Mouse (Mus musculus): ENCODE data around the gene Pola2. TPM values are rescaled to one million over a fixed set of nuclear protein-coding genes. Genes with fewer than 3 reads are reported as not detected.

The Pola2 gene
- total RNA-seq, 2 experiments from 2014 or later, result 38.7 to 44.0 TPM

GRCm38 (mm10) chr19:5940656-5941055 lies 23.3 kb downstream of the Pola2 start:
- ATAC-seq (replicated peaks; ENCODE audit: low FRiP score, poor library complexity, severe bottlenecking), result no peak

- ATAC-seq (replicated peaks; ENCODE audit: low FRiP score, poor library complexity, severe bottlenecking), result no peak
Observed at GRCm38 (mm10) chr19:5940173-5940572, 23.8 kb downstream of the Pola2 start.

GRCm38 (mm10) chr19:5939715-5940114 lies 24.3 kb downstream of the Pola2 start:
- ATAC-seq (replicated peaks; ENCODE audit: low FRiP score, poor library complexity, severe bottlenecking), result no peak

GRCm38 (mm10) chr19:5938516-5938915 lies 25.5 kb downstream of the Pola2 start:
- ATAC-seq (replicated peaks; ENCODE audit: low FRiP score, poor library complexity, severe bottlenecking), result no peak

GRCm38 (mm10) chr19:5937836-5938406 lies 26.1 kb downstream of the Pola2 start:
- ATAC-seq (replicated peaks; ENCODE audit: low FRiP score, poor library complexity, severe bottlenecking), result peak; percentile 90

- ATAC-seq (replicated peaks; ENCODE audit: low FRiP score, poor library complexity, severe bottlenecking), result no peak
Observed at GRCm38 (mm10) chr19:5937095-5937835, 26.7 kb downstream of the Pola2 start.

- ATAC-seq (replicated peaks; ENCODE audit: low FRiP score, poor library complexity, severe bottlenecking), result no peak
Observed at GRCm38 (mm10) chr19:5935691-5936090, 28.3 kb downstream of the Pola2 start.

GRCm38 (mm10) chr19:5935266-5935665 lies 28.7 kb downstream of the Pola2 start:
- ATAC-seq (replicated peaks; ENCODE audit: low FRiP score, poor library complexity, severe bottlenecking), result no peak

GRCm38 (mm10) chr19:5929634-5930596 lies 34.1 kb downstream of the Pola2 start:
- no peak for ATAC-seq (replicated peaks; ENCODE audit: low FRiP score, poor library complexity, severe bottlenecking)

- no peak for ATAC-seq (replicated peaks; ENCODE audit: low FRiP score, poor library complexity, severe bottlenecking)
Observed at GRCm38 (mm10) chr19:5928546-5928945, 35.5 kb downstream of the Pola2 start.

GRCm38 (mm10) chr19:5928104-5928503 lies 35.9 kb downstream of the Pola2 start:
- ATAC-seq (replicated peaks; ENCODE audit: low FRiP score, poor library complexity, severe bottlenecking), result peak; percentile 50

- ATAC-seq (replicated peaks; ENCODE audit: low FRiP score, poor library complexity, severe bottlenecking), result no peak
Observed at GRCm38 (mm10) chr19:5927532-5927931, 36.5 kb downstream of the Pola2 start.

GRCm38 (mm10) chr19:5927026-5927425 lies 37.0 kb downstream of the Pola2 start:
- no peak for ATAC-seq (replicated peaks; ENCODE audit: low FRiP score, poor library complexity, severe bottlenecking)

- ATAC-seq (replicated peaks; ENCODE audit: low FRiP score, poor library complexity, severe bottlenecking), result no peak
Observed at GRCm38 (mm10) chr19:5925311-5925855, 38.6 kb downstream of the Pola2 start.

- peak; percentile 83 for ATAC-seq (replicated peaks; ENCODE audit: low FRiP score, poor library complexity, severe bottlenecking)
Observed at GRCm38 (mm10) chr19:5924713-5925093, 39.3 kb downstream of the Pola2 start, which contains the start of gene Cdc42ep2. TSS of gene Cdc42ep2 (minus strand) at chr19:5924816.

GRCm38 (mm10) chr19:5923990-5924712 lies 39.9 kb downstream of the Pola2 start:
- peak; percentile 60 for ATAC-seq (replicated peaks; ENCODE audit: low FRiP score, poor library complexity, severe bottlenecking)

- ATAC-seq (replicated peaks; ENCODE audit: low FRiP score, poor library complexity, severe bottlenecking), result no peak
Observed at GRCm38 (mm10) chr19:5922963-5923362, 41.0 kb downstream of the Pola2 start.

GRCm38 (mm10) chr19:5922119-5922942 lies 41.7 kb downstream of the Pola2 start:
- ATAC-seq (replicated peaks; ENCODE audit: low FRiP score, poor library complexity, severe bottlenecking), result peak; percentile 40

- peak; percentile 16; the same call in 1 of the 2 replicates for ATAC-seq (replicated peaks; ENCODE audit: low FRiP score, poor library complexity, severe bottlenecking)
Observed at GRCm38 (mm10) chr19:5921715-5922114, 42.3 kb downstream of the Pola2 start.

Measured in erythroblast, adult 5-6 weeks (primary cell).